Mouse (Mus musculus) CH12F3 (cell line): ENCODE results near the gene Mmp8.

Experiments used
- in situ Hi-C: fragments of 300-500 bp; cut with MboI; formaldehyde crosslinking; loops from 2 replicates; pipeline ENCODE4 v1.14.3; 2020; ENCODE audit warnings: low sequenced_read_pairs

Gene Mmp8

GRCm38 (mm10) chr9:7593272-7593812 is 35.1 kb downstream of the Mmp8 start:
- in situ Hi-C loops: no loop called here

GRCm38 (mm10) chr9:7594816-7595540 is 36.7 kb downstream of the Mmp8 start:
- in situ Hi-C loops: loop anchor here (5.0 kb wide), 1 partner anchor 383 kb away; no protein-coding TSS in a partner anchor

DNA sequence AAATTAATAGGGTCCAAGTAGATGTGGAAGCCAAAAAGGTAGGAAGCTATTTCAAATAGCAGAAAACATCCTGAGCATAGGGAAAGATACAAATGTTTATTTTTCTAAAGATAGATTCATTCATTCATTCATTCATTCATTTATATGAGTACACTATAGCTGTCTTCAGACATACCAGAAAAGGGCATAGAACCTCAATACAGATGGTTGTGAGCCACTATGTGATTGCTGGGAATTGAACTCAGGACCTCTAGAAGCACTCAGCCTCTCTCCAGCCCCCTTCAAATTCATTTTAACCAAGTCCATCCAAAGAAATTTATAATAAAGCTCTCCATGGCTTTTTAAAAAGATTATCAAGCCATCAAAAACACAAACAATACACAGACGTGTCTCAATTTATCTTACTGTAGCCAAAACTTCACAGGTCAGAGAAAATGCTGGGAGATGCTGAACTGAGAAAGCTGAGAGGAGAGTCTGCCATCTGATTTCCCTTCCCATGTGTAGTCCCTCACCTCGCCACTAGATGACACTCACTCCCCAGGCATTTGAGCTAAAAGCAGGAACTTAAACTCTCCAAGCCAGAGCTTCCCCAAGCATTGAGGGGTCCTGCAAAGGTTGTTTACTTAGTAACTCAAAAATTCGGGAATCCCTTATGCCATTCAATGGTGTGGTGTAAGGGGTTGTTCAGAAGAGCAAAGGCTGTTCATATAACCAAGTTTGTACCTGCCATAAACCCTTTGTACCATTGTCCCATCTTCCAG is 44.9 kb downstream of the Mmp8 start:
- in situ Hi-C loops: no loop called here

GRCm38 (mm10) chr9:7604005-7604404 is 45.7 kb downstream of the Mmp8 start:
- in situ Hi-C loops: no loop called here

DNA sequence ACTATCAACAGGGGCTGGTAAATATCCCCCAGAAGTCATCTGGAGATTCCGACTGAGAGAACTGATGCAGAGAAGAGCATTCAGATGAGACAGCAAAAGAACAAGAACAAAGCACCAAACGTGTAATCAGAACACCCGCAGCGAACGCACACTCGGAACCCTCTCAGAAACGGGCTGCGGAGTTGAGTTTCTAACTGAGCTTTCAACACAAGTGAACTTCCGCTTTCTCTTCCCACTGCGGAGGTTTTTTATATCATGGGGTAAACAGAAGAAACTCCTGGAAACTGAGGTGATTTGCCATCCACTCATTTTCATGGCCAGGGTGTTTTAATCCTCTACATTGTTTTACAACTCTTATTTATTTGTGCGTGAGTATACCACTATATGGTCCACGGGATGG is 47.4 kb downstream of the Mmp8 start:
- in situ Hi-C loops: no loop called here
